Mouse (Mus musculus) MEL (cell line): ENCODE data around the gene Slc39a11.
A peak's percentile ranks its signal among the peaks of the same experiment; 100 is the strongest.

Source experiments
- BHLHE40 ChIP-seq: IDR thresholded peaks from 2 replicates; pipeline ENCODE4 v1.6.1; 2012; ENCODE audit warnings: low read depth, mild to moderate bottlenecking, inconsistent platforms, low read length, improper control_type of control experiment, borderline replicate concordance
- CTCF ChIP-seq, 3 experiments: IDR thresholded peaks in 2 of 3; conservative IDR thresholded peaks in 1 of 3; 2 replicates each; pipeline ENCODE4 v1.5.1; 2011 to 2012; ENCODE audit warnings: low read length in 3 of 3, low read depth in 2 of 3, mild to moderate bottlenecking in 2 of 3, improper control_type of control experiment in 1 of 3, inconsistent platforms in 1 of 3, mixed read lengths in 1 of 3, moderate library complexity in 1 of 3; ENCODE audit not compliant: control insufficient read depth in 1 of 3, insufficient read depth in 1 of 3, poor library complexity in 1 of 3, severe bottlenecking in 1 of 3
- EP300 ChIP-seq, 2 experiments: IDR thresholded peaks; 2 replicates each; pipeline ENCODE4 v1.6.1; 2011; ENCODE audit warnings: improper control_type of control experiment in 2 of 2, low read length in 2 of 2, low read depth in 1 of 2, mild to moderate bottlenecking in 1 of 2
- ETS1 ChIP-seq: IDR thresholded peaks from 2 replicates; pipeline ENCODE4 v1.6.1; 2012; ENCODE audit warnings: low read depth, mild to moderate bottlenecking, inconsistent platforms, low read length, improper control_type of control experiment, moderate library complexity
- POLR2A ChIP-seq, 2 experiments: IDR thresholded peaks; 2 replicates each; pipeline ENCODE4 v1.6.1; 2011 to 2012; ENCODE audit warnings: low read length in 2 of 2, mild to moderate bottlenecking in 2 of 2, control low read depth in 1 of 2, improper control_type of control experiment in 1 of 2, low read depth in 1 of 2, moderate library complexity in 1 of 2; ENCODE audit not compliant: control insufficient read depth in 1 of 2, insufficient read depth in 1 of 2, poor library complexity in 1 of 2
- POLR2AphosphoS2 ChIP-seq: IDR thresholded peaks from 2 replicates; pipeline ENCODE4 v1.6.1; 2011; ENCODE audit warnings: low read length, improper control_type of control experiment
- SIN3A ChIP-seq: IDR thresholded peaks from 2 replicates; pipeline ENCODE4 v1.6.1; 2012; ENCODE audit warnings: low read length, improper control_type of control experiment, inconsistent platforms
- SMC3 ChIP-seq: IDR thresholded peaks from 2 replicates; pipeline ENCODE4 v1.6.1; 2011; ENCODE audit warnings: low read depth, low read length, improper control_type of control experiment
- TBP ChIP-seq: IDR thresholded peaks from 2 replicates; pipeline ENCODE4 v1.8.0; 2011; ENCODE audit warnings: low read depth, low read length, improper control_type of control experiment
- USF1 ChIP-seq: IDR thresholded peaks from 2 replicates; pipeline ENCODE4 v1.6.1; 2014; ENCODE audit warnings: low read depth, mild to moderate bottlenecking, inconsistent platforms, low read length, improper control_type of control experiment, moderate library complexity
- ZMIZ1 ChIP-seq: IDR thresholded peaks from 2 replicates; pipeline ENCODE4 v1.6.1; 2012; ENCODE audit warnings: low read depth, mild to moderate bottlenecking, inconsistent platforms, low read length, improper control_type of control experiment, moderate library complexity
- ZNF384 ChIP-seq: IDR thresholded peaks from 2 replicates; pipeline ENCODE4 v1.6.1; 2012; ENCODE audit warnings: low read depth, mild to moderate bottlenecking, inconsistent platforms, low read length, improper control_type of control experiment

GRCm38 (mm10) chr11:113297765-113298164 is 352.1 kb downstream of the Slc39a11 start:
- TF ChIP-seq TBP (no peak), CTCF (IDR thresholded peaks at IDR 0.05 in 2 of 3, conservative IDR thresholded peaks at IDR 0.05 in 1 of 3; ENCODE audit: control insufficient read depth in 1 of 3, insufficient read depth in 1 of 3, low read depth in 2 of 3, low read length in 3 of 3, poor library complexity in 1 of 3, severe bottlenecking in 1 of 3) (peak; percentile 86 to 97 (median 96)), POLR2A (IDR thresholded peaks at IDR 0.05; ENCODE audit: control insufficient read depth in 1 of 2, insufficient read depth in 1 of 2, low read depth in 1 of 2, low read length in 2 of 2, poor library complexity in 1 of 2) (no peak), EP300 (IDR thresholded peaks at IDR 0.05; ENCODE audit: low read depth in 1 of 2, low read length in 2 of 2) (no peak), POLR2AphosphoS2 (no peak), SMC3 (peak; percentile 87), SIN3A (no peak), BHLHE40 (no peak), ETS1 (no peak), ZNF384 (no peak), USF1 (no peak), ZMIZ1 (no peak)
